Mouse (Mus musculus) hematopoietic stem cell, adult 5-6 weeks (primary cell): Measurements from ENCODE around the gene Setd7. TPM values are rescaled to one million over a fixed set of nuclear protein-coding genes. Genes with fewer than 3 reads are reported as not detected.
A peak's percentile ranks its signal among the peaks of the same experiment; 100 is the strongest.

Experiments used
- ATAC-seq, 2 experiments: fragments of 125-278 bp in 1 of 2; replicated peaks in 1 of 2; 2 replicates each; pipeline ENCODE4 v1.8.0; 2016 to 2017; ENCODE audit warnings: inconsistent platforms in 2 of 2, mild to moderate bottlenecking in 2 of 2, moderate number of reproducible peaks in 2 of 2, low read depth in 1 of 2, moderate TSS enrichment in 1 of 2; ENCODE audit not compliant: low FRiP score in 2 of 2, poor library complexity in 2 of 2, severe bottlenecking in 2 of 2, insufficient read depth in 1 of 2, low TSS enrichment in 1 of 2
- total RNA-seq: library from RNA; stranded (forward); fragments of 172-1452, 232-1000 nt; gene quantifications from 2 replicates; pipeline ENCODE4 v1.2.3, GENCODE M21; 2017

Setd7 gene
- total RNA-seq, 1 experiment from 2014 or later = 47.3 TPM

DNA sequence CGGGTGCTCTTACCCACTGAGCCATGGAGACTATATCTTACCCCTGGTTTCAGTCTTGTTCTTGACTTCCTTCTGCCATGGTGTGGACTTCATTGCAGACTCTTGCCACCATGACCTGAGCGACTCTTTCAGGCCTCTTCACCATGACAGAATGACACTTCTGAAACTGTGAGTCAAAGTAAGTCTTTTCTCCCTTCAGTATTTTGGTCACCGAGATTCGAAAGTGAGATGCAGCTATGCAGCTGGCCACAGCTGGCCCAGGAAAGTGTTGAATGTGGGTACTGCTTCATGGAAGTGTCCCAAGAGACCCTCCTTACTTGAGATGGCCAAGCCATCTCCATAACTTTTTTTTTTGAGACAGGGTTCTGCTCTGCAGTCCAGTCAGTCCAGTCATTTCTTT lies 9.5 kb upstream of the Setd7 start:
- ATAC-seq = no peak

DNA sequence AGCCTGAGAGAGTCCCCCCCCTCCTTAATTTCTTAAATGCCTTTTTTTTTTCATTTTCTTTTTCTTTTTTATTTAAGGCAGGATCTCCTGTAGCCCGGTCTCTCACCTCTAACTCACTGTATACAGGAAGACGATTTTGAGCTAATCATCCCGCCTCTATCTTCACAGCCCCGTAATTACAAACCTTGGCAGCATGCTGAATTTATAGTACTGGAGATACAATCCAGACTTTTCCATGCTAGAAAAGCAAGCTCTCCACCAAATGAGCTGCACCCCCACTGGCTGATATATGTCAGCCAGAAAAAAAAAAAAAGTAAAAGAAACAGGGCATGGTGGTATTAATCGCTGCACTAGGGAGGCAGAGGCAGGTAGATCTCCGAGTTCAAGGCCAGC lies 1.3 kb upstream of the Setd7 start:
- ATAC-seq = no peak

DNA sequence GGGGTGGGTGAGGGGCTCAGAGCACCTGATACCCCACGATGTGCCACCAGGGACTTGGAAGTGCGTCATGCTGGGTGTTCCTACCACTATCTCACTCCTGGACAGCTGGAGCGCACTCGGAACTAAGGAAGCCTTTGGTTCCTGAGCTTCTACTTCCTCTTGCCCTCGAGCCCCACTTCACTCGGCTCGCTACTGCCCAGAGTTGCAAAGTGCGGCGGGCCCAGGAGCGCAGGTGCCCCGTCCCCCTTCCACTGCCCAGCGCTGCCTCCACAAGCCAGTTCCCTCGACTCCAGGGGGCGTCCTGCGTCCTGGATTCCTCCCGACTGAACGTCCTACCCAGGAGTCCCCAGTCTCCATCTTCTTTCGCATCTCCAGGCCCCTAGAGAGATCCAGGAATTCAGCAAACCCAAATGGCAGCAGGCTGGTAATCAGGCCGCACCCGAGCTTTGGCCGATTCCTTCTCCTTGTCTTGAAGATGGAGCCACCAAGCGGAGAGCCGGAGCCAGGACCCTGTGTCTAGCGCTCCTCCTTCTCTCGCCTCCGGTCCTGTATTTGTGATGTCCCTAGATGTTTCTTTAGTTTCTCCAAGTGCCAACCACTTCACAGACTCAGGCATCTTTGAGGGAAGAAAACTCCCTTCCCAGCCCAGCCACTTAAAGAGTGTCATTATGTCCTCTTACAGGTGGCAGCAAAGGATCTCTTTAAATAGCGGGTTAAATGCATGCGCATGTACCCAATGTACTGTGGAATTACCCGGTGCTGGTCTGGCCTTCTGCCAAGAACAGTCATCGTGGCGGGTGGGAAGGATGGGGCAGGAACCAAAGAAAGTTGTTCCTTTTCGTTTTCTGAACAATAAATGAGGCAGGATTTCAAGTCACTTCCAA lies 672 bp upstream of the Setd7 start:
- ATAC-seq = peak; percentile 38 to 56

DNA sequence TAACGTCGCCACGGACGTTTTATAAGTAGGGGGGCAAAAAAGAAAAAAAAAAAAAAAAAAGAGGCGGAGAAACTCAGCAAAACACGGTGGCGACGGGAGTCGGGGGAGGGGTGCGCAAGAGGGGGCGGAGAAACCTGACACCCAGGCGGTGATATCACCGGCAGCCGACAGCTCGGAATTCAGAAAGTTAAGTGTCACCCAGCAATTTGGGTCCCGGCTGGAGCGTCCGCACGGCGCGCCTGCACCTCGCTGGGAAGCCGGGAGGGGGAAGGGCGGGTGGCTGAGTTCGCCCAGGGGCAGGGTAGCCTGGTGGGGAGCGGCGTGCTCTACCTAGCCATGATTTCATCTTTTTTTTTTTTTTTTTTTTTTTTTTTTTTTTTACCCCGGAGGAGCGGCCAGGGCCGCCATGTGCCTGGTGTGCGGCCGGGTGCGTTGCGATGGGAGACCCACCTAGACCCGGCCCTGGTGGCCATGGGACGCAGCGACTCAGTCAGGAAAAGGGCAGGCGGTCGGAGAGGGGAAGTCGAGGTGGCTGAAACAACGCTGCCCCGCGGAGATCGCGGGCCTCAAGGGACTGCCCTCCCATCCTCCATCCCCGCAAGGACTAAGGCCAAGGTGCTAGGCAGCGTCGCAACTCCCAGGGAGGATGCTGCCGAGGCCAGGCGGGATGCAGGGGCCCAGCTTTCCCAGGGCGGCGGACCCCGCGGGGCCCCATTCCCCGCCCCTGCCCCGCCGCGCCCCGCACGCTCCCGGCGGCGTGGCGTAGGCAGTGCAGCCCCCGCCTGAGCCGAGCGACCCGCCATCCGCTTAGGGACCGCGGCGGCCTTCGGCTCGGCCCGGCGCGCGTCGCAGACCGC lies 857 bp downstream of the Setd7 start:
- peak; percentile 39 to 63 for ATAC-seq

DNA sequence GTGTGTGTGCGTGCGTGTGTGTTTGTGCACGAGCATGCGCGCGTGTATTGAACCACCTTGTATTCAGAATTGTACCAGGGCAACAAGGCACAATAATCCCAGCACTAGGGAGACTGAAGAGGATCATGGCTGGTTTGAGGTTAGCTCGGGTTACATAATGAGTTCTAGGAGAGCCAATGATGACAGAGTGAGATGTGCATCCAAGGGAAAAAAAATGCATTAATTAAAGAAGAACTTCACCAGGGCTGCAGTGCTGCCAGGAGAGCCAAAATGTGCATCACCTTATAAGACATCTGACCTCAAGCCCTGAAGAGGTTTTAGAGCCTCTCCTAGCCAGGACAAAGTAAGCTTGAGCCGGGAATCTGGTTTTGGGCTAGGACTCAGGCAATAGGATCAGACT lies 5.1 kb downstream of the Setd7 start:
- no peak for ATAC-seq

DNA sequence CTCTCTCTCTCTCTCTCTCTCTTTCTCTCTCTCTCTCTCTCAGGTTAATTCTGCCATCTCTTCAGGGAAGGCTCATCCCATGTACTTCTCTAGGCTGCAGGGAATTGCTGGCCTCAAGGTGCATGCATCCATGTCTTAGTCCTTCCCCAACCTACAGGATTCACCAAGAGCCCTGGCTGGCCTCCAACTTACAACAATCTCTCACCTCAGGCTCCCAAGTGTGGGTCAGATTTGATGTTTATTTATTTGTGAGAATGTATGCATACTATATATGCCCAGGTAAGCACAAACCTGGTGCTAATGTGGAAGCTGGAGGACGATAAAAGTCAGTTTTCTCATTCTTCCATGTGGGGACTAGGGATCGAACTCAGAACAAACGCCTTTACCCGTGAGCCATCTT lies 5.8 kb downstream of the Setd7 start:
- ATAC-seq = no peak

DNA sequence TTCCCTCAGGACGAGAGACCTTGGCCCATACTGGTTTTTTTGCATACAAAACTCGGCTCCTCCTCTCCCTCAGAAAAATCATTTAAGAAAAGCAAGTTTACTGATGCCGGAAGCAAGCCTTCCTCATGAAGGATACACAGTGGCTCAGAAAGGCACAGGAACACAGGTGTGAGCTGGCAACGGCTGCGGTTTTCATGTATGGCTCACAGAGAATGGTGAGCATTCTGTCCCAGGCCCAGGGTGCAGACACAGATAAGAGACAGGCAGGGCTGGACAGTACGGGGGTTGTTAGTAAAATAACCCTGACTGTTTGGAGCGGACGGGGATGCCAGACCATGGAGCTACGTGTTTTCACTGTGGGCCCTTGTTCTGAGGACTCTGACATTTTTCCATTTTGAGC lies 6.6 kb downstream of the Setd7 start:
- peak; percentile 18 to 34; a peak in 1 of 4 replicates for ATAC-seq

DNA sequence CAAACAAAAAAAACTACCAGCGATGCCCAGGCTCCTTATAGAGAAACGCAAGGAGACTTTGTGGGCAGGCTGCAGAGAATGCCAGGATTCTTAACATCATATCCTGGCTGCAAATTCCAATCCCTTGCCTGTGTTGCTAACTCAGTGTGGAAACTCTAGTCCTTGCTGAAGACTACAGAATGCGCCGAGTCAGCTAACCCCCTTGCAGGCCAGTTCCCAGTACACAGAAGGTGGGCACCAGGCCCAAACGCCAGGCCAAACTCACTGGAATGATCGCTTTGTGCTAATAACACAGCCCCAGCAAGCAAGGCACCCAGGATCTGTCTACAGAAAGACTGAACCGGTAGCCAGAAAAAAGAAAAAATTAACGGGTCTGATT lies 7.2 kb downstream of the Setd7 start:
- ATAC-seq = no peak

DNA sequence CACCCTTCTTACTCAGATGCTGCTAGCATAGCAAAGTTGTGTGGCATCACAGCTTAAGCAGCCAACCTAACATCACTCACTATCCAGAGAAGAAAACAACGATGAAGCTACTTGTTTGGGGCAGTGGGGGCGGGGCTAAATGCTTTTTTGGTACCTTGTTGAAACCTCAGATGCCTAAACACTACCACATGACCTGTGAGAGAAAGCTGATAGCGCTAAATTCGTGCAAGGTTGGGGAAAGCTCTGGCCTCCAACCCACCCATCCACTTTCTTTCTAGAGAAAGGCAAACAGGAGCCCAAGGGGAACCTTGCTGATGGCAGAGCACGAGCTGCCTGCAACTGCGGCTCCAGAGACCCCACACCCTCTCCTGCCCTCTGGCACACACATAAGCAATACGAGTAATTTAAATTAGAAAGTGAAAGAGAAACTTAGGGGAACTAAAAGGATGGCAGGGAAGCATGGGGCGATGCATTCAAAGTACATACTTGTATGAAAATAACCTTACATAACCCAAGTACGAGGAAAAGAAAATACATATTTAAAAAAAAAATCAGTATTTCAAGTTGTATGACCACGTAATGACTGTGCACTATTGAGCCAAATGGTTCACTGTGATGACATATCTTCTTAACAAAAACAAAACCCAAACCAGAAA lies 7.7 kb downstream of the Setd7 start:
- ATAC-seq = peak; percentile 43 to 70

DNA sequence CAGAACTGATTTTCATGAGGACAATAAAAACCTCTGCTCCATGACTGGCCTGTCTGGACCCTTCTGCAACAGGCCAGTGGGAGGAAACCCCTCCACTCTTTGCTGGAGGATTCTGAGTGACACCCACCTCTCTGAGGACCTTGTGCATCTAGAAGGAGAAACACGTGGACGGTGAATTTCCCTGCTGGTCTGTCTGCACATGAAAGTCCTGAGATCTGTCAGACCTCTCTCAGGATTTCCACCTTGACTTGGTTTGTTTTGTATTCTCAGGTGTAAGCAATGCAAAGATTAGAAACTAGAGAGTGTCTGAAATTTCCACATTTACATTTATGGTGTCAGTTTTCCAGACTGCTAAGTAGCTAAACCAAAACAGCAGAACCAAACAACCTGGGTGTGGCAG lies 8.5 kb downstream of the Setd7 start:
- ATAC-seq = no peak

DNA sequence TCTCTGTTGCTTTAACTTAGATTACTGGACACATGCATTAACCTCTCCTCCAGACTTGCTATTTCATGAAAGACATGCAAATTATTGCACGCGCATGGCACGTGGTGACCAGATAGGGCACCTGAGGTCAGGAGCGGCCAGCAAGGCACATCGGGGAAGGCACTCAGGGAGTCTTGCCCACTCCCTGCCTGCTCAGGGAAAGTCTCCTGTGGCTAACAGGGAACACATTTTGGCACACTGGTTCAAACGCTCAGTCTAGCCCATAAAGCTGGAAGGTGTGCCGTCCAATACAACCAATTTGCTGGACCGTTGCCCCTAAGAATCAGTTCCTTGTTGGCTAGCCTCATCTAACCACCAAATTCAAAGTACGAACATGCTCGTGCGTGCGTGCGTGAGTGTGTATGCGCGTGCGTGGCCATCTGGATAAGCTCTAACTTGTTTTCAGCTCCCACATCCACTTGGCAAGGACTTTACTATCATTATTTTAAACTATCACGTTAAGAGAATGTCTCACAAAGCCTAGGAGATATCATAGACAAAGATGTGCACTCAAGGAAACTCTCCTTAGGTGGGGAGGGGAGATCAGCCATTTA lies 11.6 kb downstream of the Setd7 start:
- no peak for ATAC-seq

DNA sequence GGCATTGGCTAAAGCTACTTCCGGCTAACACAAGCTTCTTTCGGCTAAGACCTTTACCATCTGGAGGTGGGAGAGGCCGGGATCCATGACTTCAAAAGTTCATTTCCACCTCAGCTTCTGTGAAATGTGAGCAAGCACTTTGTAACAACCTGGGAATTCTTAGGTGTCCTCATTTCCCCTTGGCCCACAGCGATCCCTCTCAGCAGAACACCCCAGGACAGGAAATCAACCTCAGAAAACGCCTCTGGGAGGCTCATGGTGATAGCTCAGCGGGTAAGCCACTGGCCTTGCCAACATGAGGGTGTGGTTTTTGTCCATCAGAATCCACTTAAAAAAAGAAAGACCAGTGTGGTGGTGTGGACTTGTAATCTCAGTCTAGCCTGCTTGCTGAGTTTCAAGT lies 13.1 kb downstream of the Setd7 start:
- ATAC-seq = no peak

DNA sequence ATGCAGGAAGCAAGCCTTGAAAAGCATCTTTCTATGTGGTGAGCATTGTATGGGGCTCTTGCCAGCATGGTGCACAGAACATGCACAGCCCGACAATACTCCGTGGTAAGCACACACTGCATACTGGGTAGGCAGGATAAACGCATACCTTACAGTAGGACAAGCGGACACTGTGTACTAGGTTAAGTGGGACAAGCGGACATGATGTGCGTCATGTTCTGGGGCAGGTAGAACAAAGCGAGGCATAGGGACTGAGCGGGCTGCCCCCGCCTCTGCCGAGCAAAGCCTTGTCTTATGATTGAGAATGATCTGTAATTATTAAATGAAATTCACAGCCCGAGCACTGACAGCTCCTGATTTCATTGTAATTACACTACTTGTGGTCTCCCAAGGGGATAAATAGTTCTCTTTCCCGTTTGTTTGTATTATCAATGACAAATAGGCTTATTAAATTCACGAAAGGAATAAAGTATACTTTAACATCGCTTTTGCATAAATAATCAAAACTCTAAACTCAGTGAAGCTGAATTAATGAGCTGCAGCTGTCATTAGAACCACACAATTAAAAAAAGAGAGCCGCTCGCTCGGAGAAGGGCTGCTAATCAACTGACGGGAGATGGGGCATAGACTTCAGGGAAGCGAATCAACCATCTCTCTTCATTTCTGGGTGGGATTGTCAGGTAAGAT lies 16.1 kb downstream of the Setd7 start:
- no peak for ATAC-seq

DNA sequence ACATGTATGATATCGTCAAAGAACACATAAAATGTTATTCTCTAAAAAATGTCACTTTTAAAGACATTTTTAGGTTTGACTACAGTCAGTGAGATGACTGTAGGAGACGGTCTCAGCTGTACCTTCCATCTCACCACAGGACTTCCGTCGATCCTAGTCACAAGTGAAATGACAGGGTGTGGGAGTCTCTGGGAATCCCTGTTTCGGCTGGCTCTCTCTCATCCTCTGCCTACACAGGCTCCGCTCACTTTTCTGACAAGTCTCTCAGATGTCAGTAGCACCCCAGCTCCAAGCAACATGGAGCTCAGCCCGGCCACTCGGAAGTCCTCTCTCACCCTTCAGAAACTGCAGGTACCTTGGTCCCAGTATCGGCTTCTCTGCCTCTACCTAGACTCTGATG lies 20.0 kb downstream of the Setd7 start:
- ATAC-seq = no peak

DNA sequence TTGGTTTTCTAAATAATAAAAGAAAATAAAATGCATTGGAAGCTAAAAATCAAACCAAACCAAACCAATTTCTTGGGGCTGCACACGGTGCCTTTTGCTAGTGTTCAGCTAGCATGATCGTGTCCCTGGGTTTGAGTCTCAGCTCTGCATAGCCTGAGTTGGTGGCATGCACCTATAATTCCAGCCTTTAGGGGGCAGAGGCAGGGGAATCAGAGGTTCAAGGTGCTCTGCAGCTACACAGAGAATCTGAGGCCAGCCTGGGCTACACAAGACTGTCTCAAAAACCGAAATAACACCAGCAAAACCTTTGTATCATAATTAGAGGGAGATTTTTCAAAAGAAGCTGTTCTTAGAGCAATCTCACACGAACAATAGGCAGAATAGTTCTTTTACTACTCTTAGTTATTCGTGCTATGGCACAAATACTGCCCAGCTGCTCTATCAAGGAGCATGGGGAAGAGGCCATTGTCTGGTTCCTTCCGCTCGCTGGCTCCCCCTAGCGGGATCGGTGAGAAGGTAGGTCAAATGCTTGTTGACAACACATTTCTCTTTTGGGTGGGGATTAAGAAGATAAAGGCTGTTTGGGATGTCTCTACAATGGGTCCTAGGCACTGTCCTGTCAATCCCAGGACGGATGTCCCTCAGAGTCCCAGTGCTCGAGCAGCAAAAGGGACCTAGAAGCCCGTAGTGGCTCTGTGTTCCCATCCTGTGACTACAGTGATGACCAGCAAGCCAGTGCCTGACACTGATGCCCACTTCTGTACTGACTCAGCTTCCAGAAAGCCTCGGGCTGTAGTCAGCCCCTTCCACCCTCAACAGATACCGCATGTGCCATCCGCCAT lies 20.9 kb downstream of the Setd7 start:
- peak; percentile 72 to 88 for ATAC-seq

DNA sequence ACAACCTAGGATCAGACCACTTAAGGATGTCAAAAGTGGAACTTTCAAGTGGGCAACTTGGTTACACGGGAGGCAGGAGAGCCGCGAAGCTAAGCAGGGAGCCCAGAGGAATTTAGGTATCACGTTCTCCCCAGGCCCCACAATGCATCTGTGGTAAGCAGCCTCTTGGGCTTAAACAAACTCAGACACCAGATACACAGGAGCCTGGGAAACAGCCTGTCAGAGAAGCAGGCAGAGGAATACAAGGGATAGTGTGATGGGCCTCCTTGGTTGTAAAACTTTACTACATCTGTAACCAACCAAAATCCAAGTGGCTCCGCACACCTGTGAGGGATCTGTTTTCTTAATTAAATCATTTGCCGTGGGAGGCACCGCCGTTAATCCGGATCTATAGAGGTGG lies 26.7 kb downstream of the Setd7 start:
- no peak for ATAC-seq
